Mouse (Mus musculus): Measurements from ENCODE around the gene Bmp5. TPM values are rescaled to one million over a fixed set of nuclear protein-coding genes. Genes with fewer than 3 reads are reported as not detected.

The Bmp5 gene
- polyA plus RNA-seq, 1 experiment from 2014 or later = 9.6 TPM

DNA sequence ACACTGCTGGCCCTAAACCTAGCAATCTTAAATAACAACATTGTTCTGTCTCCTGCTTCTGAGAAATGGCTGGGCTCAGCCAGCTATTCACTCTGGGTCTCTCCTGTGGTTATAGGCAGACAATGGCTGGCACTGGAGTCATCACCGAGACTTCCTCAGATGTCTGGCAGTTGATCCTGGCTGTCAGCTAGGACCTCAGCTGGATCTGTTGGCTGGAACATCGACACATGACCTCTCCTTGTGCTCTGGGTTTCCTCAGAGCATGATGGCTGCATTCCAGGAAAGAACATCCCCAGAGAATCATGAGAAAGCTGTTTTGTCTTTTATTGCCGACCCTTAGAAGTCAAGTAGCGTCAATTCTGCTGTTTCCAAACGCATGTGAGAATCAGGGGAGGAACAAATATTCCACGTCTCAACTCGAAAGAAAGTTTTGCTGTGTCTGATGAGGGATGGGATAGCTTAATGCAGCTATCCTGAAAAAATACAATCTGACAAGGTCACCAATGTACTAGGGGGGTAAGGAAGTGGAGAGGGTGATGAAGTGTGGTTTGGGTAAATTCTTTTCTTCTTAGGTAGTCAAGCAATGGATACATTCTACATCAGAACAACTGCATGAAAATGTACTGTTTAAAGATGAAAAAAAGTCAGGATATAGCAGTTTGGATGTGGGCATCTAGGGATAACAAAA is 135.1 kb downstream of the Bmp5 start:
- 47% methylated on average over 7 of the region's 7 CpGs for WGBS
- no peak for ATAC-seq (ENCODE audit: low FRiP score)
- H3K4me3 ChIP-seq = no peak overlapping the region

DNA sequence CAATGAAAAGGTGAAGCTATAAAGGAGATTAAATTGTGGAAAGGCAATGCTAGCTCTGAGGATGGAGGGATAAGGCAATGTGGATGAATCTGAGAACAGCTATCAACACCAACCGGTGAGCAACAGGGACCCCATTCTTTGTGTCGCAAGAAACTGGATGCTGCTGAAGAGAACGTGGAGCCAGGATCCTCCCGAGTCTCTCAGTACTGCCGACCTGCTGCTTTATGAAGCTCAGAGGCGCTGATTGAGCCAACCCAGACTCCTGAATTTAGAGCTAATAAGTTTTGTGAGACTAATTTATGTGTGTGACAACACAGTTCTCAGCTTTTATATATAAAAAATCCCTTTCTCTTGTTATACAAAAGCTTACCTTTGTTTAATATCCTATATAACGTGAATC is 136.4 kb downstream of the Bmp5 start:
- no peak overlapping the region for H3K27ac ChIP-seq
- no peak for ATAC-seq (ENCODE audit: low FRiP score)
- H3K4me3 ChIP-seq = no peak overlapping the region
- H3K4me1 ChIP-seq = 0 out of 2 replicates have a peak, but pooled peaks cover 2% of the 10 kb centered on the region
- whole genome bisulfite sequencing = 67% methylated on average over 7 of the region's 7 CpGs
- no peak overlapping the region for H3K4me2 ChIP-seq (replicated peaks)
- H3K9me3 ChIP-seq (replicated peaks) = no peaks in the 10 kb centered on the region
- no peak overlapping the region for H3K9ac ChIP-seq
- no peaks in the 10 kb centered on the region for H3K36me3 ChIP-seq
- H3K27me3 ChIP-seq = no peaks in the 10 kb centered on the region

More for the DNA sequence above, 135.1 kb downstream of the Bmp5 start:
- Histone ChIP-seq H3K4me1 (0 out of 2 replicates have a peak, but pooled peaks cover 2% of the 10 kb centered on the region), H3K9ac (no peak overlapping the region), H3K4me2 (replicated peaks) (no peak overlapping the region), H3K27ac (no peak overlapping the region), H3K9me3 (replicated peaks) (no peaks in the 10 kb centered on the region), H3K36me3 (no peaks in the 10 kb centered on the region), H3K27me3 (no peaks in the 10 kb centered on the region)

- 58% methylated on average over 2 of the region's 2 CpGs for WGBS
Observed at GRCm38 (mm10) chr9:75916027-75916426, 140.9 kb downstream of the Bmp5 start.

DNA sequence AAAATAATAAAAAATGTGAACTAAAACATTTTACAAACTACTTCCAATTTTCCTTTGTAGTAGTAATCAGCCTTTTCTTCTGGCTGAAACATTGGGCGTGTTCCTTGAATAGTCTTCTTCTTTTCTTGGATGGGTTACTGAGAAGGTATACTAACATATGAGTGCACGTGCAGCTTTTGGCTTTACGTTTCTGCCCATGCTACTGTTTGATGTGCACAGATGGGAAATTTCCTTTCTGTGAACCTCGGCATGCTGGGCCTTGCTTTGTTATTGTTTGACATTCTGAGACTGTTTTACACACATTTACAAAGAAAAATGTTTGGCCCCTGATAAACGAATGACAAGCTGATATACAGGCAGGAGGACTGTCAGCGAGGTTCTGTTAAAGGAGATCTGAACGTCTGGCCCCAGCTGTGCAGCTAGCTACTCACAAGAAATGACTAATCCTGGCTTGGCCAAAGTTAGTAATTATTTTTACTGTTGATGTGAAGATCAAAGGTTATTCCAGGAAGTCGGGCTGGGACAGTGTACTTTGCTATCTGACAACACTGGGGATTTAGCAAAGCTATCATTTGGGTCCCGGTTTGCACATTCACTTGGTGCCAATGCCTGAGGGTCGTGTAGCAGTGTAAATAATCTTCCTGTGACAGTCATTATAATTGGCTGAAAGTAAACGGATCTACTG is 152.2 kb downstream of the Bmp5 start:
- no peak overlapping the region for H3K4me2 ChIP-seq (replicated peaks)
- H3K4me1 ChIP-seq = no peaks in the 10 kb centered on the region; the same call in 1 of the 2 replicates
- no peak for ATAC-seq (ENCODE audit: low FRiP score)
- no peaks in the 10 kb centered on the region for H3K27me3 ChIP-seq
- WGBS = 63% methylated on average over 11 of the region's 11 CpGs
- H3K4me3 ChIP-seq = no peak overlapping the region
- no peaks in the 10 kb centered on the region for H3K9me3 ChIP-seq (replicated peaks)
- H3K9ac ChIP-seq = no peak overlapping the region
- H3K27ac ChIP-seq = no peak overlapping the region
- no peaks in the 10 kb centered on the region for H3K36me3 ChIP-seq

More at GRCm38 (mm10) chr9:75916027-75916426, 140.9 kb downstream of the Bmp5 start:
- Histone ChIP-seq H3K36me3 (no peaks in the 10 kb centered on the region), H3K27me3 (no peaks in the 10 kb centered on the region), H3K9me3 (replicated peaks) (no peaks in the 10 kb centered on the region), H3K27ac (no peak overlapping the region), H3K4me3 (no peak overlapping the region), H3K4me1 (no peaks in the 10 kb centered on the region), H3K9ac (no peak overlapping the region), H3K4me2 (replicated peaks) (no peak overlapping the region)
- no peak for ATAC-seq (ENCODE audit: low FRiP score)

GRCm38 (mm10) chr9:75928068-75928467 is 152.9 kb downstream of the Bmp5 start:
- Histone ChIP-seq H3K4me1 (no peaks in the 10 kb centered on the region; the same call in 1 of the 2 replicates), H3K36me3 (no peaks in the 10 kb centered on the region)
- WGBS = 84% methylated on average over 5 of the region's 5 CpGs

GRCm38 (mm10) chr9:75944663-75945062 is 169.5 kb downstream of the Bmp5 start:
- no peak for ATAC-seq (ENCODE audit: low FRiP score)
- H3K36me3 ChIP-seq = no peaks in the 10 kb centered on the region
- no peak overlapping the region for H3K27ac ChIP-seq
- no peak overlapping the region for H3K4me3 ChIP-seq
- H3K9ac ChIP-seq = no peak overlapping the region
- H3K9me3 ChIP-seq (replicated peaks) = no peaks in the 10 kb centered on the region
- H3K27me3 ChIP-seq = no peaks in the 10 kb centered on the region
- no peaks in the 10 kb centered on the region for H3K4me1 ChIP-seq
- 79% methylated on average over 3 of the region's 3 CpGs for WGBS
- H3K4me2 ChIP-seq (replicated peaks) = no peak overlapping the region

More at GRCm38 (mm10) chr9:75928068-75928467, 152.9 kb downstream of the Bmp5 start:
- Histone ChIP-seq H3K9me3 (replicated peaks) (no peaks in the 10 kb centered on the region), H3K4me2 (replicated peaks) (no peak overlapping the region), H3K27me3 (no peaks in the 10 kb centered on the region), H3K9ac (no peak overlapping the region), H3K4me3 (no peak overlapping the region), H3K27ac (no peak overlapping the region)
- ATAC-seq (ENCODE audit: low FRiP score) = no peak

Small RNAs within 50 kb of the gene (microRNA-seq; reads per million reads assigned to microRNA genes)
- gene Gm44355 = not detected

Other genes starting within 250 kb of the Bmp5 start
- gene Tmod3, start 215.7 kb upstream of the Bmp5 start, polyA plus RNA-seq (2016; fragmentation: Nextera tagmentation; extraction: Ambion mirVana) = 96.5 and 98.4 TPM in 2 replicates
- gene Tmod2, start 164.0 kb upstream of the Bmp5 start, polyA plus RNA-seq (2016; fragmentation: Nextera tagmentation; extraction: Ambion mirVana) = 110 and 112 TPM in 2 replicates
- gene Lysmd2, start 149.6 kb upstream of the Bmp5 start, polyA plus RNA-seq (2016; fragmentation: Nextera tagmentation; extraction: Ambion mirVana) = 21.2 and 24.2 TPM in 2 replicates
- gene Scg3, start 91.3 kb upstream of the Bmp5 start, polyA plus RNA-seq (2016; fragmentation: Nextera tagmentation; extraction: Ambion mirVana) = 84.0 and 94.2 TPM in 2 replicates
- gene Hmgcll1, start 239.5 kb downstream of the Bmp5 start, polyA plus RNA-seq (2016; fragmentation: Nextera tagmentation; extraction: Ambion mirVana) = 17.2 and 18.3 TPM in 2 replicates

Measured in hindbrain, embryonic 12.5 days (tissue).